Mouse (Mus musculus): ENCODE data around the gene Trim50.
"Not testable (repeated sequence)": the region's sequence is repeated elsewhere in the genome, so short reads cannot be mapped to it uniquely, and the experiment has no call there.

The Trim50 gene

GRCm38 (mm10) chr5:135352995-135353394 is at the start of gene Trim50:
TSS of gene Trim50 (plus strand) at chr5:135353295.
- no peak for DNase-seq (ENCODE audit: low spot score)

GRCm38 (mm10) chr5:135306321-135306965 is 46.7 kb upstream of the Trim50 start:
- no peak for DNase-seq (ENCODE audit: low spot score)

- DNase-seq (ENCODE audit: low spot score): no peak
Measured at GRCm38 (mm10) chr5:135316177-135316576, 36.9 kb upstream of the Trim50 start.

- peak; percentile 21 for DNase-seq (ENCODE audit: low spot score)
Measured at GRCm38 (mm10) chr5:135319856-135320255, 33.2 kb upstream of the Trim50 start.

- no peak for DNase-seq (ENCODE audit: low spot score)
Measured at GRCm38 (mm10) chr5:135322197-135322596, 30.9 kb upstream of the Trim50 start.

GRCm38 (mm10) chr5:135326121-135326659 is 26.9 kb upstream of the Trim50 start:
- DNase-seq (ENCODE audit: low spot score): no peak

- no peak for DNase-seq (ENCODE audit: low spot score)
Measured at GRCm38 (mm10) chr5:135329471-135329870, 23.6 kb upstream of the Trim50 start.

- DNase-seq (ENCODE audit: low spot score): no peak
Measured at GRCm38 (mm10) chr5:135330201-135330600, 22.9 kb upstream of the Trim50 start.

GRCm38 (mm10) chr5:135331161-135331560 is 21.9 kb upstream of the Trim50 start:
- no peak for DNase-seq (ENCODE audit: low spot score)

- DNase-seq (ENCODE audit: low spot score): peak; percentile 22
Measured at GRCm38 (mm10) chr5:135337575-135337974, 15.5 kb upstream of the Trim50 start.

- DNase-seq (ENCODE audit: low spot score): no peak
Measured at GRCm38 (mm10) chr5:135345989-135346388, 7.1 kb upstream of the Trim50 start.

- DNase-seq (ENCODE audit: low spot score): no peak
Measured at GRCm38 (mm10) chr5:135346430-135346829, 6.7 kb upstream of the Trim50 start.

- peak; percentile 46 for DNase-seq (ENCODE audit: low spot score)
Measured at GRCm38 (mm10) chr5:135347511-135348011, 5.5 kb upstream of the Trim50 start.

- no peak for DNase-seq (ENCODE audit: low spot score)
Measured at GRCm38 (mm10) chr5:135349862-135350261, 3.2 kb upstream of the Trim50 start, which contains the start of gene Fkbp6. TSS of gene Fkbp6 (minus strand) at chr5:135350044.

- no peak for DNase-seq (ENCODE audit: low spot score)
Measured at GRCm38 (mm10) chr5:135351606-135352005, 1.5 kb upstream of the Trim50 start.

GRCm38 (mm10) chr5:135353564-135353963 is 469 bp downstream of the Trim50 start:
- no peak for DNase-seq (ENCODE audit: low spot score)

GRCm38 (mm10) chr5:135356090-135356489 is 3.0 kb downstream of the Trim50 start:
- DNase-seq (ENCODE audit: low spot score): no peak

- DNase-seq (ENCODE audit: low spot score): peak; percentile 25
Measured at GRCm38 (mm10) chr5:135357556-135357955, 4.5 kb downstream of the Trim50 start.

- DNase-seq (ENCODE audit: low spot score): no peak
Measured at GRCm38 (mm10) chr5:135359772-135360171, 6.7 kb downstream of the Trim50 start.

GRCm38 (mm10) chr5:135362572-135362971 is 9.5 kb downstream of the Trim50 start:
- no peak for DNase-seq (ENCODE audit: low spot score)

- no peak for DNase-seq (ENCODE audit: low spot score)
Measured at GRCm38 (mm10) chr5:135363540-135363939, 10.4 kb downstream of the Trim50 start.

GRCm38 (mm10) chr5:135367841-135368240 is 14.7 kb downstream of the Trim50 start:
- peak; percentile 30 for DNase-seq (ENCODE audit: low spot score)

- peak; percentile 35 for DNase-seq (ENCODE audit: low spot score)
Measured at GRCm38 (mm10) chr5:135368312-135368711, 15.2 kb downstream of the Trim50 start.

- not testable (repeated sequence) for DNase-seq (ENCODE audit: low spot score)
Measured at GRCm38 (mm10) chr5:135369196-135369595, 16.1 kb downstream of the Trim50 start.

All from adipocyte (in vitro differentiated cells).